Mouse (Mus musculus): ENCODE results near the gene Csad.

GRCm38 (mm10) chr15:102242404-102243228 lies 38.1 kb upstream of the Csad start:
- no peak for TF ChIP-seq CHD2 (IDR thresholded peaks at IDR 0.05; ENCODE audit: low read depth, low read length)
- no peak for TF ChIP-seq MAFK (IDR thresholded peaks at IDR 0.05; ENCODE audit: insufficient read depth, low read depth, low read length)
- no peak for TF ChIP-seq HCFC1 (IDR thresholded peaks at IDR 0.05; ENCODE audit: borderline replicate concordance, insufficient read depth, low read length)
- no peak for TF ChIP-seq ZNF384 (IDR thresholded peaks at IDR 0.05; ENCODE audit: low read depth, low read length)

Data from ES-E14 (cell line).